Mouse (Mus musculus) kidney, adult 9 months (tissue): ENCODE measurements at regions not wholly inside any gene's neighbourhood (a gene's known extent, or its start where the extent isn't known, plus 50 kb on each side); places are given as distances from the start of the nearest gene placed in this dataset.

ENCODE experiments used
- DNase-seq: peaks from one replicate; pipeline ENCODE4 v3.0.0; 2022

DNA sequence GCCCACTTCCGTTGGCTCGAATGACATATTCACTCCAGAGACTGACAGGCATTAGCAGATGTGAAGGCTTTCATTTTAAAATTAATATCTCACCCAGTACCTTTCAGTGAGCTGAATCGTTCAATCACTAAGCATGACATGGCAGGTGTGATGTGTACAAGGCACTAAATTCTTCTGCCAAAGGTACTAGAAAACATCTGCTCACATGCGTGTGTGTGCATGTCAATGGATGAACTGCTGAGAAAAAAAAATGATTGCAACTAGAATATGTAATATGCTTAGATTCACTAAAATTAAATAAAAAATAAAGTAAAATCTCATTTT, 191.6 kb upstream of the Mageb18 start:
- DNase-seq = no peak

DNA sequence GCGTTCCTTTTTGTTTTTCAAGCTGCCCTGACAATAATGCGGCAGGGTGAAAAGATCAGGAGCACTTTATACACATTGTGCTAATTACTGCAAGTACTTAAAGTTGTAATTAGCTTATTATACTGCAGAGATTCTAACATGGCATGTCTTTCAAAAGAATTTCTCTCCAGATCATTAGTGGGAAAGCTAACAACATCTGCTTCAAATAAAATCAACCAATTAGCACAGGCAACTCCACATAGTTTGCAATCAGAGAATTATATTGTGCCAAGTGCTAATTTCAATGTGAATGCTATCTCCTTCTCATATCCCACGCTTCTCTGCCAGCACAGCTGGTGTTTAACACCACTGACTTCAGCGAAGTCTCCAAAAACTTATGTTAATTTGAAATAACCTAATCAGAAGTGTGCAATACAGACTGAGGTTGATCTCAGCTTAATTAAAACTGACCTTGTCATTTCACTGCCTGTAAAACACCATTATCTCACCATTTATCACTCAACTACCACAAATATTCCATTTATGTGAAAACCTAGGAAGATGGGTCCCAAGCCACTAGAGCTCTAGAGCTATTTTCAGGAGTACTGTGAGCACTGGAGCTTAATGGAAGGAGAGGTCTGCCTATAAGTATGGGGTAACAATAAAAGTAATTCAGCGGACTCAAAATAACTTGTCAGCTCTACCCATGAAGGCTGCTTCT, 191.1 kb upstream of the Mageb18 start:
- DNase-seq = no peak

DNA sequence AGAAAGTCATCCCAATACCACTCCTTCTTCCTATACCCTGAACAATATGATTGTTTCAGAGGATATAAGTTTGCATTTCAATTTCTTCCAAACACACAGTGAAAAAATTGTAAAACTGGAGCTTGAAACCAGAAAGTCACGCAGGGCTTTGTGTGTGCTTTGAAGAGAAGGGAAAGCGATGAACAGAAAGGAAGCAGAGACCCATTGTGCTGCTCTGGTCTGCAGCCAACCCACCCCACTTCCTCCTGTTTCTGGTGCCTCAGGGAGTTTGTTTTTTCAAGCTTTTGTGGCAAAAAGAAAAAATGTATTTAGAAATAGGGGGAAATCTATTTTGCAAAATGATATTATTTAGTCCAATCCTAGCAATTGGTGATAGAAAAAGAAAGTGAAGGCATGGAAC, 187.4 kb upstream of the Mageb18 start:
- no peak for DNase-seq

DNA sequence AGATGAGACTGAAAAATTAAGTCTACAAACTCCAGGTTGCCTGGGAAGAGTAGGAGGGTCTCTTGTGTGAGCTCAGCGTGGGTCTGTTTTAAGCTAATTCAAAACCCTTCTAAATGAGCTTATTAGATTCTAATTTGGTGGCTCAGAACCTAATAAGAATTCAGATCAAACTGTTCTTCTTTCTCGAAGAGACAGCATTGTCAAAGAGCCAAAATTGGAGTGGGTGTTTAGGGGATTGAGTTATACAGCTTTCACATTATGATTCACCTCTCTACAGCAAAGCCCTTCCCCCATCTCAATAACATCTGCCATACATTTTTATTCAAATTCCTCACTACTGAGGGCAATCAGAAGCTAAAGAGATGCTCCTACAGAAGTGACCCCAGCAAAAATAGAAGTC, 140.7 kb upstream of the Mageb18 start:
- no peak for DNase-seq

DNA sequence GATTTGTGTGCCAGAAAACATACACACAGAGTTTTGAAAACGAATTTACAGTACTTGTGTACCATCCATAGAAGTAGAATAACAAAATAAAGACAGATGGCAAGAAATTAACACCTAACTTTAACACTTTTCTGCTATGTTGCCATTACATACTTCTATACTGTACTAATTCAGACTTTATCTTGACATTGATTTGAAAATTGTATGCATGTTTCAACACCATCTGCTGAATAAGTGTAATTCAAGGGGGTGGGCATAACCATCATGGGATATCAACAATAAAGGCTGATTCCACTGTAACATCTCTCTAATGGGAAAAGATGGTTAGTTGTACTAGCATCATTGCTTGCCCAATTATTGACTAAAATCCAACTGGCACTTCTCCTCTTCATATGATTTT, 110.9 kb upstream of the Mageb18 start:
- no peak for DNase-seq

DNA sequence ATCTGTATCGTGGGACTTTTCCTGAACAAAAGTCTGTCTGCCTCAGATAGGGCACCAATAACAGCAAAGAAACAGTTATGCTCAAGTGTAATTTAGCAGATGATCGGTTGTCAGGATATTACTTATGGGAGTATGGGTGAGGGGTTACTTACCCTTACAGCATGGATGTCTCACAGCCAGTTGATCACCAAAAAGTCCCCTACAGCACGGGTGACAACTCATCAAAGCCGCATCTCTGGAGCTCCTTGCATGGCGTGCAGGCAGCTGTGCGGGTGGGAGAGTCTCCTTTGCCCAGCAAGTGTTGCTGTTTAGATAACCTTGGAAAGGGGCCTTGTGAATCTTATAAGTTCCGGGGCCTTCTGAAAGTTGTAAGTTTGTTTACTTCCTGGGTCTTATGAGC, 80.4 kb upstream of the Mageb18 start:
- no peak for DNase-seq

DNA sequence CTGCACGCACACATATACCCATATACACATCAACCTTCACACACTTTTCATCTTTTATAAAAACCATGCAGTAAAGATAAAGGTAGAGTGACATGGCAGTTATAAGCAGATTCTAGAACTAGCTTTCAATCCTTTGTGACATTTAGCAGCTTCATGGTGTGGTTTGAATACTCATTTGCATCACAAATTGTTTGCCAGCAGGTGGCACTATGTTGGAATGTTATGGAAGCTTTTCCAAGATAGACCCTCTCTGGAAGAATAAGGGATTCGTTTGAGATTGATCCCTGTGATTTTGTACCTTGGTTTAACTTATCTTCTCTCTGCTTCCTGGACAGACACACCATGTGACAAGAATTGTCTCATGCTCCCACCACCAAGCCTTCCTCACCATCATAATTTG, 61.8 kb upstream of the Mageb18 start:
- peak; percentile 0 for DNase-seq
